Mouse (Mus musculus): ENCODE data around the gene Borcs6. TPM values are rescaled to one million over a fixed set of nuclear protein-coding genes. Genes with fewer than 3 reads are reported as not detected.

Borcs6 gene
- total RNA-seq, 2 experiments from 2014 or later = 12.6 to 13.9 TPM

- peak; percentile 90 for DNase-seq
Observed at GRCm38 (mm10) chr11:69070590-69071222, 11.2 kb downstream of the Borcs6 start, which contains the start of gene Tmem107. TSS of gene Tmem107 (plus strand) at chr11:69070806.

- no peak for DNase-seq
Observed at GRCm38 (mm10) chr11:69071262-69071661, 11.7 kb downstream of the Borcs6 start.

DNA sequence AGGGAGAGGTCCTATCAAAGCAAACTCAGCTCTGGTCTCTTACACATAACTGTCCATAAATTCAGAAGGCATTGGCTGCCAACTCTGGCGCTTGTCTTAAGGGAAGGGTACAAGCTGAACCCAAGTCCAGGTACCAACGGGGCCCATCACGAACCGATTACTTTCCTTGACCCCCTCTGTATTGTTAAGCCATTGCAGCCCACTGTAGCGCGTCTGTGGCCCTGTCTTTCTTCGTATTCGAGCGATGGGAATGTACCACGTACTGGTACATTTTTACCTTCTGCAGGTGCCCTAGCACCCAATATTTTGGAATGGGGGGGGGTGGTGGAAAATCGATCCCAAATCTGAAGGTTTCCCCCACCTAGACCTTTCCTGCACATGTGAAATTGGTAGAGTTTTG lies 12.7 kb downstream of the Borcs6 start:
- DNase-seq = no peak

- no peak for DNase-seq
Observed at GRCm38 (mm10) chr11:69072666-69073064, 13.1 kb downstream of the Borcs6 start.

DNA sequence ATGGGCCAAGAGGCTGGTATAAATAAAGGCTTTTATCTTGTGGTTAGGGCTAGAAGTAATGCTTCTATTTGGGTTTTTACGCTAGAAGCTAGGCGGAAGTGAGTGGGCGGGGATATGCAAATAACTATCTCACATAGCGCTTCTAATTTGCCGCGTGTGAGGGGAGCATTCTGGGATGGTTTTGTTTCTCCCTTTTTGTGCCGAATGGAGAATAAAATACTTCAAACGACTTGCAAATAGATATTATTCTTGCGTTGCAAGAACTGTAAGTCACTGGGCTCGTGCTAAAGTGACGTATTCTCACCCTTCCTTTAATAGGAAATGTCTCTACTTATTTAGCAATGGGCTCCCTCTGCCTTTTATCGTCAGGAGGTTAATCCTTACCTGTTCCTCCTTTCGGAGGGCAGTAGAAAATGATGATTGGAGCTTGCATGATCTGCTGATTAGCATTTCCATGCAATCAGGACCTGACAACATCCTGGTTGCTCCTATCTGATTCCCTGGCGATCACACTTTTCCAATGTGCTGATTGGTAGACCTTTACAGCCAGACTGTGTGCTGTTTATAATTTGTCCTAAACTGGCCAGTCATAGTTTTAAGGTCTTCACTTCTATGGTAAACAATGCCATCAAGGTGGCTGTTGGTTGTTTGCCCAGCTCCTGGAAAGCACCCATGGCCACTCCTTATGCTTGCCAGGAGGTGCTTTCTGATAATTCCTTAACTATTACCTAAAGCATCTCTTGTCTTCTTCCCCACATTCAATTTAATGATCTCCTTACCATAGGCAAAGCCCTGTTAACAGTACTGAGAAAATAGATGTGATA lies 13.8 kb downstream of the Borcs6 start:
- peak; percentile 64 for DNase-seq

- no peak for DNase-seq
Observed at GRCm38 (mm10) chr11:69073951-69074775, 14.6 kb downstream of the Borcs6 start.

- DNase-seq = no peak
Observed at GRCm38 (mm10) chr11:69074776-69075069, 15.2 kb downstream of the Borcs6 start.

GRCm38 (mm10) chr11:69075764-69076479 lies 16.4 kb downstream of the Borcs6 start:
- DNase-seq = no peak

DNA sequence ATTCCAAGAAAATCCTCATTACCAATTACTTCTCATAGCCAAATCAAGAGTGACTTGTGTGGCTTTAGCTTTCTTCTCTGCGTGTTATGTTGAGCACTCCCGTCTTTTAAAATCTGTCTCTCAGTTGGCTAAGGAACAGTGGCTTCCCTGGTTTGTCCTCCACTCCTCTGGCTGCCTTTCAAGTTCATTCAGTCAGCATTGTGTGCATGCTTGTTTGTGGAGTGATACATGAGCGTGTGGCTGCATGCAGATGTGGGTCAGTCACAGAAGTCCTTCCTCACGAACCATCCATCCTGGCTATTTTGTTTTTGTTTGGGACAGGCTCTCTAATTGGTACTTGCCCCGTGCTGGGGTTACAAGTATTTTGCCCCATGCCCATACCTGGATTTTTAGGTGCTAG lies 17.1 kb downstream of the Borcs6 start:
- no peak for DNase-seq

DNA sequence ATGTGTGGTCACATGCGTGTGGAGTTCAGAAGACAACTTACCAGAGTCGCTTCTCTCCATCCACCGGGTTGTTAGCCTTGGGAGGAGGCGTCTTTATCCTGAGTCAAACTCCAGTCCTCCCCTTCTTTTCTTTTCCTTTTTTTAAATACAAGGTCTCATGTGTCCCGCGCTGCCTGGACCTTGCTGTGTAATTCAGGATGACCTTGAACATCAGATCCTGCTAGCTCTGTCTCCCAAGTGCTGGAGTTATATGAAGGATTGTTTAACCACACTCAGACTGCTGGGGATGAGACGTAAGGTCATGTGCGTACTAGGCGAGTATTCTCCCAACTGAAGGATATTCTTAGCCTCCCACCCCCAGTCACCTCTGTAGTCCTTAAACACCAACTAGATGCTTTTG lies 17.8 kb downstream of the Borcs6 start:
- no peak for DNase-seq

DNA sequence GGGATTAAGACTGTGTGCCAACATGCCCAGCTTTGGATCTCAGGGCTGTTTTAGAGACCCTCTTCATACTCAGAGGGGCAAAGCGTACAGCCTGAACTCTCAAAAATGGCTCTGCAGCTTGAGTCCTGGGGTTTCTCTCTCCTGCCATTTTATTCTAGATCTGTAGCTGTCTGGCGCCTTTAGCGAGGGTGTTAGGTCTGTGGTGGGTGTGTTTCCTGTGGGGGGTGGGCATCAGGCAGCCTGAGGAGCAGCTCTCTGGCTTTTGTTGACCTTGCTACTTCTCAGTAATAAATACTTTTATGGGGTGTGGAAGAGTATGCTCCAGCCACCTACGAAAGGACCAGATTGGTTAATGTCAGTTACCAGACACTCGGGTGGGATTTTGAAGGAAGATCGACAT lies 18.5 kb downstream of the Borcs6 start:
- DNase-seq = no peak

- DNase-seq = no peak
Observed at GRCm38 (mm10) chr11:69078805-69079438, 19.4 kb downstream of the Borcs6 start.

- DNase-seq = no peak
Observed at GRCm38 (mm10) chr11:69080102-69080854, 20.8 kb downstream of the Borcs6 start.

DNA sequence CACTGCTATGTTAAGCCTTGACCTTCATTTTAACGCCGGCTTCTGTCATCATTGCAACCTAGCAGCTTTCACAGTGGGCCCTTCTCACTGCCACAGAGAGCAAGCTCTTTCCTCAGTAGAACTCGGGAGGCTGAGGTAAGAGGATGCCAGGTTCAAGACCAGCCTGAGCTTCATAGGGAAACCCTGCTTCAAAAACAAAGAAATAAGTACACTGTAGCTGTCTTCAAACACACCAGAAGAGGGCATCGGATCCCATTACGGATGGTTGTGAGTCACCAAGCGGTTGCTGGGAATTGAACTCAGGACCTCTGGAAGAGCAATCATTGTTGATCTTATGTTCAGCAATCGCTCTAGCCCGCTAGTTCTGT lies 21.3 kb downstream of the Borcs6 start:
- DNase-seq = no peak

GRCm38 (mm10) chr11:69081613-69082012 lies 22.1 kb downstream of the Borcs6 start:
- DNase-seq = no peak

DNA sequence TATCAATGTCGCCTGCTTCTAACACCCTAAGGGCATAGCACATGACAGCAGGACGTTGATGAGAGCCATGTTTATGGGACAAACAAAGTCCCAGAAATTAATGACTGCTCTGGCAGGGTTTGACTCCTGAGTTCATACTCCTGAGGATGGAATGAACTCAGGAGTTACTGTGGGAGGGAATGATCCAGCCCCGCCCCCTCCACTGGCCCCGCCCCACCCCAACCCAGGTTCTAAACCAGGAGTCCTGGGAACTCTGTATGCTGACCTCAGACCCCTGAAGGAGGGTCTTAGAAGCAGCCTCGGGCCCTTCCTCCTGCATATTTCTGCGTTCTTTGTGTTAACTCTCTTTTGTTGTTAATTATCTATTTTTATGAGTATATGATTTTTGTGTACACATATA lies 26.1 kb downstream of the Borcs6 start:
- DNase-seq = no peak

DNA sequence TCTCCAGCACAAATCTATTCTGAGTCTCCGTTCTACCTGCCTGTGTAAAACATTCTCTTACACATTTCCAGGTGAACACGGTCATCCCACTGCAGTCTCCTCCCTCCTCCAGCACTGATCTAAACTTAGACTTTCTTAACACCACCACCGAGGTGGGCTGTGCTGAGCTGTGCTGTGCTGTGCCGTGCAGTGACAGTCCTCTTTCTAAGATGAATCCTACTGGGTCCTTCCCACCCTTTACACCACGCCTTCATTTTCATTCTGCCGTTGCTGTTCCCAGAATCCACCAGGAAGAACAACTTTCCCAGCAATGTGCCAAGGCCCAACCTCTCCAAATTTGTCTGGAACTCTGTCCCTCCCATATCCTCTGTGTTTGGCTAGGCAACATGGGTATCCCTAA lies 26.9 kb downstream of the Borcs6 start:
- DNase-seq = peak; percentile 11

DNA sequence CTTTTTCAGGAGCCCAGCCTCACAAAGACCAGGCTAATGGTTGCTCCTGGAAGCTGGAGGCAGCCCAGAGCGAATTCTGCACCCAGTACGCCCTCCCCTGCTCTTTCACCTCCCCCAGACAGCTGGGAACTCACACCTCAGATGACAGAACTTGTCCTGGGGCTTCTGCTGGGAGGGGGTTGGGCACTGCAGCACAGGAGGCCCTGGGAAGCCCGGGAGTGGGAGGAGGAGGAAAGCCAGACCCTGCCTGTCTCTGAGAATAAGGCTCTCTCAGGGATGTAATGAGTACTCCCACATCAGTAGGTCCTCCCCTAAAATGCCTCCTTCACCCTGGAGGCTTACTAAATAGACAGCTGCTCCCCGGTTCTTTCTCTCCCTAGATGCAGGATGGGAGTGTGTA lies 27.6 kb downstream of the Borcs6 start:
- peak; percentile 28 for DNase-seq

GRCm38 (mm10) chr11:69087597-69087996 lies 28.1 kb downstream of the Borcs6 start:
- no peak for DNase-seq

DNA sequence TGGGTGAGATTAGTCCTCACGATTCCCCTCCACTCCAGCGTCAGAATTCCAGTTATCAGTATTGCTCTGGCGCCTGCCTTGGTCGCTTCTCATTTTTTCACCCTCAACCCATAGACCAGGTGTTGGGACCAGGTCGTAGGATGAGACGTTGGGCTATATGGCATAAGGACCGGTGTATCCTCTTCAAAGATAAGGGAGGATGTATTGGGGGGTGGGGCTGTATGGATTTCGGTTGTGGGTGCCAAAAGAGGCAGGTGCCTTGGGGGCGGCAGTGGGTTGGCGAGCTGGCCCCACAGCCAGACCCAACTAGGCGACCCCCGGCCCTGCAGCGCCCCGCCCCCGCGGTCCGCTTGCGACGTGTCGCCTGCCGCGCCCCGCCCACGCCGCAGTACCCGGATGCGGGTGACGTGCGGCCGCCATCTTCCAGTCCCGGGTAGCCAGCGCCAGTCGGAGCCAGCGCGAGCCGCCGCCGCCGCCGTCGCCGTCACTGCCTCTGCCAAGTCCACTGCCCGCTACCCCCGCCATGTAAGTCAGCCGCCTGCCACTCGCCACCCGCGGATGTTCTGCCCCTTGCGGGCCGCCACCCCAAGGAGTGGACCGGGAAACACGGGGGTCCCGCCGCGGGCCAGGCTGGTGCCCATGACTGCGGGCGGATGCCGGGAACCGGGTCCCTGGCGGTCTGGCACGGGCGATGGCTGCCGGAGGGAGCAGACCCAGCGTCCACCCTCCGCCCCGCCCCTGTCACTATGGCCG lies 28.8 kb downstream of the Borcs6 start, which contains the start of gene Vamp2:
Gene Vamp2 (plus strand): TSS at position 388 of the 753 bp plus-strand sequence.
- peak; percentile 94 for DNase-seq

Data from gastrocnemius, postnatal 10 days (tissue).